Mouse (Mus musculus) MEL (cell line): ENCODE results near the gene Hdac11. TPM values are rescaled to one million over a fixed set of nuclear protein-coding genes. Genes with fewer than 3 reads are reported as not detected.

Source experiments
- DNase-seq: peaks from one replicate; pipeline ENCODE4 v3.0.0; 2011; ENCODE audit warnings: low read depth, low spot score
- H3K27ac ChIP-seq: 2 replicates; pipeline ENCODE4 v1.5.1; 2012; ENCODE audit warnings: low read depth, mild to moderate bottlenecking, control low read depth, low read length, moderate library complexity; ENCODE audit not compliant: control insufficient read depth
- H3K27me3 ChIP-seq, 2 experiments: fragments of 150-350 bp in 1 of 2; sonication (generic) in 1 of 2; 2 replicates each; pipeline ENCODE4 v1.6.1; 2012; ENCODE audit warnings: low read length in 2 of 2, mild to moderate bottlenecking in 2 of 2, improper control_type of control experiment in 1 of 2, moderate library complexity in 1 of 2; ENCODE audit not compliant: insufficient read depth in 2 of 2, control insufficient read depth in 1 of 2
- H3K36me3 ChIP-seq, 2 experiments: 2 replicates each; pipeline ENCODE4 v1.6.1; 2012 to 2014; ENCODE audit warnings: low read length in 2 of 2, improper control_type of control experiment in 1 of 2, inconsistent platforms in 1 of 2, mild to moderate bottlenecking in 1 of 2; ENCODE audit not compliant: insufficient read depth in 2 of 2, control insufficient read depth in 1 of 2
- H3K4me1 ChIP-seq, 2 experiments: fragments of 150-350 bp in 1 of 2; sonication (generic) in 1 of 2; 2 replicates each; pipeline ENCODE4 v1.6.1; 2012; ENCODE audit warnings: low read length in 2 of 2, improper control_type of control experiment in 1 of 2, mild to moderate bottlenecking in 1 of 2; ENCODE audit not compliant: insufficient read depth in 2 of 2, control insufficient read depth in 1 of 2
- H3K4me3 ChIP-seq, 2 experiments: fragments of 150-350 bp in 1 of 2; sonication (generic) in 1 of 2; 2 replicates each; pipeline ENCODE4 v1.5.1; 2012; ENCODE audit warnings: low read depth in 2 of 2, low read length in 2 of 2, mild to moderate bottlenecking in 2 of 2, moderate library complexity in 2 of 2, control low read depth in 1 of 2, improper control_type of control experiment in 1 of 2; ENCODE audit not compliant: control insufficient read depth in 1 of 2, insufficient read depth in 1 of 2
- H3K79me2 ChIP-seq: 2 replicates; pipeline ENCODE4 v1.6.1; 2012; ENCODE audit warnings: mild to moderate bottlenecking, low read length, moderate library complexity; ENCODE audit not compliant: control insufficient read depth, poor library complexity, insufficient read depth
- H3K9ac ChIP-seq: 2 replicates; pipeline ENCODE4 v1.6.1; 2012; ENCODE audit warnings: low read depth, mild to moderate bottlenecking, control low read depth, low read length, moderate library complexity; ENCODE audit not compliant: control insufficient read depth, poor library complexity, severe bottlenecking
- H3K9me3 ChIP-seq: fragments of 150-350 bp; sonication (generic); replicated peaks from 2 replicates; pipeline ENCODE4 v1.6.1; 2012; ENCODE audit warnings: mild to moderate bottlenecking, low read length, improper control_type of control experiment, moderate library complexity; ENCODE audit not compliant: insufficient read depth
- BHLHE40 ChIP-seq: IDR thresholded peaks from 2 replicates; pipeline ENCODE4 v1.6.1; 2012; ENCODE audit warnings: low read depth, mild to moderate bottlenecking, inconsistent platforms, low read length, improper control_type of control experiment, borderline replicate concordance
- E2F4 ChIP-seq: IDR thresholded peaks from 2 replicates; pipeline ENCODE4 v1.6.1; 2011; ENCODE audit warnings: low read depth, low read length, improper control_type of control experiment, borderline replicate concordance
- EP300 ChIP-seq, 2 experiments: IDR thresholded peaks; 2 replicates each; pipeline ENCODE4 v1.6.1; 2011; ENCODE audit warnings: improper control_type of control experiment in 2 of 2, low read length in 2 of 2, low read depth in 1 of 2, mild to moderate bottlenecking in 1 of 2
- GABPA ChIP-seq: IDR thresholded peaks from 2 replicates; pipeline ENCODE4 v1.6.1; 2012; ENCODE audit warnings: low read depth, mild to moderate bottlenecking, inconsistent platforms, low read length, improper control_type of control experiment, moderate library complexity
- GATA1 ChIP-seq: IDR thresholded peaks from 2 replicates; pipeline ENCODE4 v1.6.1; 2011; ENCODE audit warnings: low read depth, low read length, improper control_type of control experiment
- HCFC1 ChIP-seq: IDR thresholded peaks from 2 replicates; pipeline ENCODE4 v1.6.1; 2012; ENCODE audit warnings: low read depth, mild to moderate bottlenecking, inconsistent platforms, low read length, improper control_type of control experiment, moderate library complexity
- JUND ChIP-seq: IDR thresholded peaks from 2 replicates; pipeline ENCODE4 v1.6.1; 2011; ENCODE audit warnings: low read depth, mild to moderate bottlenecking, improper control_type of control experiment, low read length
- MAZ ChIP-seq: IDR thresholded peaks from 2 replicates; pipeline ENCODE4 v1.6.1; 2012; ENCODE audit warnings: low read depth, mild to moderate bottlenecking, inconsistent platforms, low read length, improper control_type of control experiment
- MEF2A ChIP-seq: IDR thresholded peaks from 2 replicates; pipeline ENCODE4 v1.6.1; 2014; ENCODE audit warnings: low read depth, mild to moderate bottlenecking, inconsistent platforms, low read length, improper control_type of control experiment; ENCODE audit not compliant: poor library complexity, insufficient replicate concordance, severe bottlenecking; ENCODE audit errors: extremely low read depth
- MYB ChIP-seq: IDR thresholded peaks from 2 replicates; pipeline ENCODE4 v1.6.1; 2011; ENCODE audit warnings: mild to moderate bottlenecking, low read depth, low read length, improper control_type of control experiment
- NRF1 ChIP-seq: IDR thresholded peaks from 2 replicates; pipeline ENCODE4 v1.6.1; 2014; ENCODE audit warnings: low read depth, mild to moderate bottlenecking, inconsistent platforms, low read length, improper control_type of control experiment, moderate library complexity; ENCODE audit not compliant: poor library complexity, insufficient read depth, severe bottlenecking
- POLR2A ChIP-seq, 2 experiments: IDR thresholded peaks; 2 replicates each; pipeline ENCODE4 v1.6.1; 2011 to 2012; ENCODE audit warnings: low read length in 2 of 2, mild to moderate bottlenecking in 2 of 2, control low read depth in 1 of 2, improper control_type of control experiment in 1 of 2, low read depth in 1 of 2, moderate library complexity in 1 of 2; ENCODE audit not compliant: control insufficient read depth in 1 of 2, insufficient read depth in 1 of 2, poor library complexity in 1 of 2
- RAD21 ChIP-seq: IDR thresholded peaks from 2 replicates; pipeline ENCODE4 v1.6.1; 2011; ENCODE audit warnings: mild to moderate bottlenecking, low read depth, low read length, improper control_type of control experiment
- RCOR1 ChIP-seq: IDR thresholded peaks from 2 replicates; pipeline ENCODE4 v1.6.1; 2012; ENCODE audit warnings: low read depth, mild to moderate bottlenecking, inconsistent platforms, low read length, improper control_type of control experiment
- TAL1 ChIP-seq: IDR thresholded peaks from 2 replicates; pipeline ENCODE4 v1.6.1; 2012; ENCODE audit warnings: mild to moderate bottlenecking, inconsistent platforms, low read length, moderate library complexity, mixed read lengths
- TBP ChIP-seq: IDR thresholded peaks from 2 replicates; pipeline ENCODE4 v1.8.0; 2011; ENCODE audit warnings: low read depth, low read length, improper control_type of control experiment
- TCF12 ChIP-seq: IDR thresholded peaks from 2 replicates; pipeline ENCODE4 v1.6.1; 2014; ENCODE audit warnings: low read depth, mild to moderate bottlenecking, inconsistent platforms, low read length, improper control_type of control experiment, moderate library complexity
- USF1 ChIP-seq: IDR thresholded peaks from 2 replicates; pipeline ENCODE4 v1.6.1; 2014; ENCODE audit warnings: low read depth, mild to moderate bottlenecking, inconsistent platforms, low read length, improper control_type of control experiment, moderate library complexity
- ZKSCAN1 ChIP-seq: IDR thresholded peaks from 2 replicates; pipeline ENCODE4 v1.6.1; 2012; ENCODE audit warnings: low read depth, mild to moderate bottlenecking, inconsistent platforms, low read length, improper control_type of control experiment, moderate library complexity
- polyA plus RNA-seq, 2 experiments: library from polyadenylated mRNA; stranded (reverse) in 1 of 2; unstranded in 1 of 2; fragments of >175 nt in 1 of 2; fragments of >200 nt in 1 of 2; gene quantifications; 2 replicates each; pipeline versions ENCODE4 v1.2.1 to v1.2.4; 2012; ENCODE audit warnings: low replicate concordance in 2 of 2, low read depth in 1 of 2; ENCODE audit not compliant: insufficient read length in 2 of 2, insufficient read depth in 1 of 2, missing spikeins in 1 of 2
- total RNA-seq: library from RNA; depleted of rRNA; stranded (reverse); fragments of 300-350 nt; gene quantifications from 2 replicates; pipeline ENCODE4 v1.2.3, GENCODE M21; 2012

Hdac11 gene
- total and polyA plus RNA-seq, 3 experiments = 3.3 to 6.0 TPM; not detected in 1

DNA sequence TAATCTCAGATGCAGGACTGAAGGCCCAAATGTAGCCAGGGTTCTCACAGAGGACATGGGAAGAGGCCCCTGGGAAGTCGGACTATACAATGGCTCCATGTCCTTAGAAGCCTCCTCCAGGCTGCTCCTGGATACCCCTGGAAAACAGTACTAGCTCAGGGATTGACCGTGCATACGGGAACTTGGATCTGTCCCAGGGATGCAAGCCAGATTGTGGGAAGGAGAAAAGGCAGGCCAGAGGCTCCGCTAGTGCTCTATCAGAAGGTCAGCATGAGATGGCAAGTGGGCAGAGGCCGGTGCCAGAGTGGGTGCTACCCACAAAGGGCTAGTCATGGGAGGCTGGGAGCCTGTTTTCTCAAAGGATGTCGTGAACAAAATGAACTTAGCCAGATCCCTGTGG is 30.5 kb downstream of the Hdac11 start:
- no peak for DNase-seq
- TF ChIP-seq EP300 (IDR thresholded peaks at IDR 0.05; ENCODE audit: low read depth in 1 of 2, low read length in 2 of 2) (no peak), E2F4 (no peak), POLR2A (IDR thresholded peaks at IDR 0.05; ENCODE audit: control insufficient read depth in 1 of 2, insufficient read depth in 1 of 2, low read depth in 1 of 2, low read length in 2 of 2, poor library complexity in 1 of 2) (no peak), MAZ (no peak), RAD21 (no peak), TAL1 (no peak)
- Histone ChIP-seq H3K9ac (no peak overlapping the region), H3K4me1 (no peaks in the 10 kb centered on the region), H3K9me3 (no peaks in the 10 kb centered on the region), H3K27me3 (peaks cover 0 to 2% of the 10 kb centered on the region in 2 experiments; a peak in 3 of 4 replicates), H3K36me3 (no peaks in the 10 kb centered on the region), H3K27ac (no peak overlapping the region), H3K79me2 (no peaks in the 10 kb centered on the region), H3K4me3 (no peak overlapping the region)

DNA sequence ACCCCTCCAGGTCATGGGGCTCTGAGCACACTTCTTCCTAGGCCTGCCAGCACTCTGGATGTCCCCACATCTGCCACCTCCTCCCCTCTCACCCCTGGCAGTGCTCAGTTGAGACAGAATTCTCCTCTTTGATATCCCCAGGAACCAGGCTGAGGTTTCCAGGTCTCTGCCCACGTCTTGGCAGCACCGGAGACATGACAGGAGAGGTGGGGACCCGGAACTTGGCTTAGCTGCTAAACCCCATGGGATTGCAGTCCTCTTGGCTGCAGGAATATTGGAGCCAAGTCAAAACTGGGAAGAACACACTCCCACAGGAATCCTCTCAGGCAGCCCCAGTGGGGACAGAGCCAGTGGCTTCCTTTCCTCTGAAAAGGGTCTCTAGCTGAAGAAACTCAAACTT is 31.4 kb downstream of the Hdac11 start:
- Histone ChIP-seq H3K9ac (no peak overlapping the region), H3K27ac (no peak overlapping the region), H3K79me2 (no peaks in the 10 kb centered on the region), H3K27me3 (peaks cover 0 to 2% of the 10 kb centered on the region in 2 experiments; a peak in 3 of 4 replicates), H3K4me1 (no peaks in the 10 kb centered on the region), H3K9me3 (no peaks in the 10 kb centered on the region), H3K36me3 (no peaks in the 10 kb centered on the region), H3K4me3 (no peak overlapping the region)
- DNase-seq = no peak
- no peak for TF ChIP-seq JUND
- TF ChIP-seq EP300 (IDR thresholded peaks at IDR 0.05; ENCODE audit: low read depth in 1 of 2, low read length in 2 of 2) = no peak
- no peak for TF ChIP-seq MYB
- no peak for TF ChIP-seq BHLHE40
- no peak for TF ChIP-seq MEF2A
- TF ChIP-seq ZKSCAN1 = no peak
- TF ChIP-seq TCF12 = no peak
- no peak for TF ChIP-seq E2F4
- TF ChIP-seq POLR2A (IDR thresholded peaks at IDR 0.05; ENCODE audit: control insufficient read depth in 1 of 2, insufficient read depth in 1 of 2, low read depth in 1 of 2, low read length in 2 of 2, poor library complexity in 1 of 2) = no peak
- no peak for TF ChIP-seq RCOR1
- no peak for TF ChIP-seq NRF1
- no peak for TF ChIP-seq MAZ
- TF ChIP-seq GABPA = no peak
- no peak for TF ChIP-seq GATA1
- TF ChIP-seq USF1 = no peak
- no peak for TF ChIP-seq RAD21
- no peak for TF ChIP-seq HCFC1
- TF ChIP-seq TBP = no peak
